Mouse (Mus musculus) spleen, adult 2 months (tissue): ENCODE data around the gene Trabd2b. TPM values are rescaled to one million over a fixed set of nuclear protein-coding genes. Genes with fewer than 3 reads are reported as not detected.

Source experiments
- DNase-seq, 2 experiments: peaks; one replicate each; pipeline versions ENCODE4 v3.0.0 to v3.0.0-alpha.2; 2012 to 2021; ENCODE audit warnings: low spot score in 2 of 2, low read depth in 1 of 2
- H3K27ac ChIP-seq: fragments of 200-500 bp; 2 replicates; pipeline ENCODE4 v1.5.1; 2012; ENCODE audit warnings: low read length, inconsistent platforms; ENCODE audit not compliant: insufficient read depth
- H3K27me3 ChIP-seq: fragments of 200-500 bp; 2 replicates; pipeline ENCODE4 v1.6.1; 2012; ENCODE audit warnings: mild to moderate bottlenecking, moderate library complexity, low read length, inconsistent platforms; ENCODE audit not compliant: control insufficient read depth, insufficient read depth
- H3K36me3 ChIP-seq: fragments of 200-500 bp; 2 replicates; pipeline ENCODE4 v1.6.1; 2012; ENCODE audit warnings: mild to moderate bottlenecking, low read length, inconsistent platforms; ENCODE audit not compliant: control insufficient read depth, insufficient read depth
- H3K4me1 ChIP-seq: fragments of 200-500 bp; 2 replicates; pipeline ENCODE4 v1.6.1; 2011; ENCODE audit warnings: inconsistent platforms; ENCODE audit not compliant: control insufficient read depth, insufficient read depth, insufficient read length
- H3K4me3 ChIP-seq: fragments of 200-500 bp; 2 replicates; pipeline ENCODE4 v1.5.1; 2011; ENCODE audit warnings: mild to moderate bottlenecking, inconsistent platforms; ENCODE audit not compliant: insufficient read depth, insufficient read length; ENCODE audit errors: extremely low read depth
- CTCF ChIP-seq: fragments of 200-500 bp; IDR thresholded peaks from 2 replicates; pipeline ENCODE4 v1.5.1; 2011; ENCODE audit warnings: mild to moderate bottlenecking, inconsistent platforms; ENCODE audit not compliant: insufficient read depth, insufficient read length, insufficient replicate concordance; ENCODE audit errors: extremely low read depth
- POLR2A ChIP-seq: fragments of 200-500 bp; IDR thresholded peaks from 2 replicates; pipeline ENCODE4 v1.6.1; 2011; ENCODE audit warnings: low read depth, low read length, inconsistent platforms
- WGBS: fragments of 180-500 bp; shearing (Covaris S2); methylation state at CpG from one replicate; pipeline ENCODE4 v1.1.7; 2018; 5-methylcytosine and 5-hydroxymethylcytosine counted together
- polyA plus RNA-seq: library from polyadenylated mRNA; depleted of rRNA; stranded (reverse); fragments of >200 nt; gene quantifications from 2 replicates; pipeline ENCODE4 v1.2.3, GENCODE M21; 2012

Gene Trabd2b
- polyA plus RNA-seq, 1 experiment, result 0.42 TPM

DNA sequence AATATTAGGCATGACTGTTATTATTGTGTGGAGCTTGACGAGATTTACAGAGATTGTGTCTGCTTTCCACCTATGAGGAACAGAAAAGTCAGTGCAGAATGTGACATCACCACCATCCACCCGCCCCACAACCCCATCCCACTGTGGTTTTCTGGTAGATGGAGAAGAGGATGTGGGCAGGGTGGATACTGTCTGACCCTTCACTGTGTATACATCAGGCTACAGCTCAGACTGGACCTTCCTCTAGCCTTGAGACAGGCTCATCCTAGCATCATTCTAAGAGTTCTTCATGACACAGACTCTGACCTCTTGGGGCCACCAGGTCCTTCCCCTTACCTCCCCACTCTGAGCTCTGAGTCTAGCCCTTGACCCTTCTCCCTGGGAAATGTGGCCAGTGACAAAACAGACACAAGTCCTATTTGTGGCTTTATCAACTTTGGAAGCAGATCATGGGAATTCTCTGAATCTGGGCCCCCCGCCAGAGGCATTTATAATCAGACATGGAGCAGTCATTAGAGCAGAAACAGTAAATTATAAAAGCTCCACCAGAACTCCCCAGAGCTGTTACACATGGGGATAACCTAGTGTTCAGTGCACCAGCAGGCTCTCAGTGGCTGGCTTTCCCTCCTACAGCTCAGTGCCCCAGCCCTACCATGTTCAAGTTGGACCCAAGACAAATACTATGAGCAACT, 48.1 kb downstream of the Trabd2b start:
- WGBS, result 70% methylated on average over 3 of the region's 3 CpGs
- no peak for DNase-seq
- H3K27me3 ChIP-seq, result no peaks in the 10 kb centered on the region
- no peak overlapping the region for H3K27ac ChIP-seq
- H3K4me3 ChIP-seq, result no peak overlapping the region
- no peaks in the 10 kb centered on the region for H3K4me1 ChIP-seq
- H3K36me3 ChIP-seq, result no peaks in the 10 kb centered on the region
- no peak for TF ChIP-seq CTCF
- TF ChIP-seq POLR2A, result no peak

GRCm38 (mm10) chr4:114457111-114457510, 50.6 kb downstream of the Trabd2b start:
- no peak overlapping the region for H3K4me3 ChIP-seq
- DNase-seq, result no peak
- 79% methylated on average over 2 of the region's 2 CpGs for WGBS

DNA sequence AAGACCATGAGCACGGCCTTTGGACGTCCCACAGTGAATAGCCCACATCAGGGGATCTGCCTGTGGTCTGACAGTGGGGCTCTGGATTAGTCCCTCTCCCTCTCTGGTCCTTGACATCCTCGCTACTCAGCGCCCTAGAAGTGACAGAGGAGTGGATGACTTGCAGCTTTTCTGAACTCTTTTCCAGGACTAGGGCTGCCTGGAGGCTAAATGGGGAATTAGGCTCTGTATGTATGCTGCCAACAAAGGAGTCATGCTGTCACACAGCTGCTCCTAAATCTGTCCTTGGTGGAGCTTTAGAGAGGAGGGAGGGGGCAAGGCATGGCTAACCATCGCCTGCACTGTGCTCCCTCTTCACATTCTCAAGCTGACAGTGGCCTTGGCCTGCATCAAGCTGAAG, 53.1 kb downstream of the Trabd2b start:
- WGBS, result 82% methylated on average over 5 of the region's 5 CpGs
- no peaks in the 10 kb centered on the region for H3K36me3 ChIP-seq
- no peaks in the 10 kb centered on the region for H3K4me1 ChIP-seq
- no peak for DNase-seq
- no peak for TF ChIP-seq POLR2A
- no peak for TF ChIP-seq CTCF
- H3K27ac ChIP-seq, result no peak overlapping the region
- no peaks in the 10 kb centered on the region for H3K27me3 ChIP-seq
- no peak overlapping the region for H3K4me3 ChIP-seq

More at GRCm38 (mm10) chr4:114457111-114457510, 50.6 kb downstream of the Trabd2b start:
- Histone ChIP-seq H3K36me3 (no peaks in the 10 kb centered on the region), H3K27ac (no peak overlapping the region), H3K4me1 (no peaks in the 10 kb centered on the region), H3K27me3 (no peaks in the 10 kb centered on the region)
- TF ChIP-seq POLR2A, result no peak
- TF ChIP-seq CTCF, result no peak

GRCm38 (mm10) chr4:114460401-114460800, 53.9 kb downstream of the Trabd2b start:
- no peaks in the 10 kb centered on the region for H3K27me3 ChIP-seq
- H3K27ac ChIP-seq, result no peak overlapping the region
- no peak overlapping the region for H3K4me3 ChIP-seq
- TF ChIP-seq POLR2A (no peak), CTCF (no peak)
- 79% methylated on average over 5 of the region's 5 CpGs for whole genome bisulfite sequencing
- DNase-seq, result no peak
- H3K4me1 ChIP-seq, result no peaks in the 10 kb centered on the region
- no peaks in the 10 kb centered on the region for H3K36me3 ChIP-seq

DNA sequence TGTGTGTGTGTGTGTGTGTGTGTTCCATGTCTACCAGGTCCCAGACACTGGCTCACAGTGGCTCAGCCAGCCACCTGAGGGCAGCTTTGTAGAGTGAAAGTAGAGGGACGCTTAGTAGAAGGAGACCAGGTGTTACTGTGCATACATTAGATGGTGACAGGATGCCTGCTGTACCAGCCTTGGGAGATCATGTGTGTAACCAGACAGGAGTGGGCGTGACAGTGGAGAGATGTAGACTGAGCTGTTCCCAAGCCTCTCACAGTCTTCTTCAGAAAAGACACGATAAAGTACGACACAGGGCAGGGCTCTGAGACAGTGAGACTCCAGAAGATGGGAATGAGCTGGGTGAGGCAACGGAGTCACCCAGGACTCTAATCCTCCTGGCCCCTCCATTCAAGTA, 54.6 kb downstream of the Trabd2b start:
- no peak for TF ChIP-seq POLR2A
- no peak for TF ChIP-seq CTCF

DNA sequence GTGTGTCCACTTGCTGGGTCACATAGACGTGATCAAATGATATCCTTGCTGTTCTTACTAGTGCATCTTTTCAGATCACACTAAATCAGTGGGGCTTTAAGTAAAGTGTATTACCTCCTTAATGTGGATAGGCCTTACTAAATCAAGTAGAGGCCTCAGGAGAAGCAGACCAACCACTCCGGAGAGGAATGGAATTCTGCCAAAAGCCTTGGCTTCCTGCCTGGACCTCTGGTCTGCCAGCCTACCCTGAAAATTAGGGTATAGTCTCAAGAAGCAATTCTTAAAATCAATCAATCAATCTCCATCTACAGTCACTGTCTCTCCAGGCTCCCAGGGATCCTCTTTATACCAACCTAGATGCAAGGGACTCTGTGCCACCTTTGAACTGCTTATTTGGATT, 59.1 kb downstream of the Trabd2b start:
- H3K4me3 ChIP-seq, result no peak overlapping the region
- 84% methylated on average over 2 of the region's 2 CpGs for WGBS
- no peaks in the 10 kb centered on the region for H3K4me1 ChIP-seq
- H3K36me3 ChIP-seq, result no peaks in the 10 kb centered on the region
- no peaks in the 10 kb centered on the region for H3K27me3 ChIP-seq
- DNase-seq, result no peak
- TF ChIP-seq POLR2A (no peak), CTCF (no peak)
- no peak overlapping the region for H3K27ac ChIP-seq

More for the DNA sequence above, 54.6 kb downstream of the Trabd2b start:
- no peaks in the 10 kb centered on the region for H3K36me3 ChIP-seq
- no peak overlapping the region for H3K27ac ChIP-seq
- WGBS, result 78% methylated on average over 5 of the region's 5 CpGs
- no peak for DNase-seq
- H3K27me3 ChIP-seq, result no peaks in the 10 kb centered on the region
- H3K4me3 ChIP-seq, result no peak overlapping the region
- no peaks in the 10 kb centered on the region for H3K4me1 ChIP-seq

DNA sequence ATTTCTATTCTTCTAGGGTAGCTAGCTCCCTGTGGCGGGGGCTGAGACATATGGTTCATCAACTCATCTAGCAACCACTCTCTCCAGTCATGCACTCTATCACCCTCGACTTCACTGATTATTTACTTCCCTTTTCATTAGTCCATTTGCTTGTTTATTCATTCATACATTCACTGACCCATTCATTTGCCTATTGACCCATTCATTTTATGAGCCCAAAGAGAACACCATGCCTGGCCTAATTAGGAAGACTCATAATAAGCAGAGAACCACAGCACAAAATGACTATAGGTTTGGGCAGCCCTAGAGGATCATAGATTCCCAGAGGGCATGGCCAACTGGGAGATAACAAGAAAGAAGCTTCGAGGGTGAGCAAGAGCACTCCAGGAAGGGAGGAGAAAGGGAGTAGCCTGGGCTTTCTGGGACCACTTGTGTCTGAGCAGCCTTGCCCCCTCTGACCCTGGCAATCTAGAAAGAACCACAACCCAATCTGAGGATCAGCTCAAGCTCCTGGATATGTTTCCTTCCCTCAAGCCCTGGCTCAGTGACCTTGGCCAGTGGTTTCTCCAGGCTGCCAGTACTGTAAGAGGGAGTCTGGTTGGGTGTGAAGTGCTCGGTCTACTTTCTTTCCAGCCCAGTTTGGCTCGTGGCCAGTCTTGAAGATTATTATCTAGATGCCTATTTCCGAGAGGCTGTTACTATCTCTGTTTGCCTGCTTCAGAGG, 61.0 kb downstream of the Trabd2b start:
- TF ChIP-seq CTCF, result no peak
- TF ChIP-seq POLR2A, result no peak
- H3K27me3 ChIP-seq, result no peaks in the 10 kb centered on the region
- DNase-seq, result no peak
- 26% methylated on average over 6 of the region's 6 CpGs for WGBS
- H3K27ac ChIP-seq, result no peak overlapping the region
- no peaks in the 10 kb centered on the region for H3K4me1 ChIP-seq
- H3K36me3 ChIP-seq, result no peaks in the 10 kb centered on the region
- H3K4me3 ChIP-seq, result no peak overlapping the region
